Mouse (Mus musculus): ENCODE measurements around the gene Mafk. TPM values are rescaled to one million over a fixed set of nuclear protein-coding genes. Genes with fewer than 3 reads are reported as not detected.

The Mafk gene
- total RNA-seq, 2 experiments from 2014 or later: 16.6 to 21.4 TPM

DNA sequence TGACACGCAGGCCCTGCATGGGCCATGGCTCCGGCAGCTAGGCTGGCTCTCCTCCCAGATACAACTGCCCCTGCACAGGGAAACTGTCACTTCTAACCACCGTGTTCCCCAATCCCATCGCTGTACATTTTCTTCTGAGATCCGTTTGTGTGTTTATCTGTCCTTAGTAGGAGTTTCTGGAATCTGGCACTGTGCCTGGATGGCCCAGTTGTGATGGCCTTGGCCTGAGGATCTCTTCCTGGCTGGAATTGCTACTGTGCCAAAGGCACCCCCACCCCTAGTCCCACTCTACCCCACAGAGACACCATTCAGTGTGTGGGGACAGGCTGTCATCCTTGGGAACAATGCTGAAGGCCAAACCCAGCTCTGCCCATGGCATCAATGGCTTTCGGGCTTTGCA lies 24.7 kb downstream of the Mafk start:
- no peak for DNase-seq
- intact Hi-C loops (cut with DNase I): loop anchor here (5.0 kb wide), 1 partner anchor 34 kb away; no protein-coding TSS in a partner anchor

DNA sequence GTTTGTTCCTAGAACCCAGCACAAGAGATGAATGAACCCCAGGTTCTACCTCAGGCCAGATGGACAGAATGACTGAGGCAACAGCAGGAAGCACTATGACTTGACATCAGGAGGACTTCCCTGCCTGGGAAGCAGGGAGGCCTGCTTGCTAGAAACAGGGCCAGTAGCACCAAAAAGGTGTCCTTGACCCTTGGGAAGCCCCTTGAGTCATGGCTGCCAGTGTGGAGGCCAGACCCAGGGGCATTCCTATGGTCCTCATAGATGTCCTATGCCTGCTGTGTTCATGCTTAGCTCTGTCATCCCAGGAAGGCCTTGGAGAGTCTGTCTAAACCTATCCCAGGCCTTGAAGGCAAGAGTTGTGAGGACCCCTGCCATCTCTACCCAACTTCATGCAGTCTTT lies 25.1 kb downstream of the Mafk start:
- intact Hi-C loops (cut with DNase I): loop anchor here (5.0 kb wide), 1 partner anchor 34 kb away; no protein-coding TSS in a partner anchor

DNA sequence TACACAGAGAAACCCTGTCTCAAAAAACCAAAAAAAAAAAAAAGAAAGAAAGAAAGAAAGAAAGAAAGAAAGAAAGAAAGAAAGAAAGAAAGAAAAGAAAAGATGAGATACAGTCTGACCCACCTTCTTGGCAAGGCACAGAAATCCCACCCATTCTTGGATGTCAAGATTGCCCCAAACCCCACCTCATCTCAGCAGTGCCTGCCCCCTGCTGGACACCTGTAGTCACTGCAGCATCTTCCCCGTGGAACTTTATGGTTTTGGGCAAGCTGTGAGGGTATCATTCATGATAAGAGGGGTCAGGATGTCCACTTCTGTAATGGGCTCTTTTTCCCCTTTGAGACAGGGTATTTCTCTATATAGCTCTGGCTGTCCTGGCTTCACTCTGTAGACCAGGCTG lies 26.0 kb downstream of the Mafk start:
- DNase-seq: no peak
- intact Hi-C loops (cut with DNase I): loop anchor here (5.0 kb wide), 1 partner anchor 35 kb away; no protein-coding TSS in a partner anchor

More for the DNA sequence above, 25.1 kb downstream of the Mafk start:
- DNase-seq: no peak

DNA sequence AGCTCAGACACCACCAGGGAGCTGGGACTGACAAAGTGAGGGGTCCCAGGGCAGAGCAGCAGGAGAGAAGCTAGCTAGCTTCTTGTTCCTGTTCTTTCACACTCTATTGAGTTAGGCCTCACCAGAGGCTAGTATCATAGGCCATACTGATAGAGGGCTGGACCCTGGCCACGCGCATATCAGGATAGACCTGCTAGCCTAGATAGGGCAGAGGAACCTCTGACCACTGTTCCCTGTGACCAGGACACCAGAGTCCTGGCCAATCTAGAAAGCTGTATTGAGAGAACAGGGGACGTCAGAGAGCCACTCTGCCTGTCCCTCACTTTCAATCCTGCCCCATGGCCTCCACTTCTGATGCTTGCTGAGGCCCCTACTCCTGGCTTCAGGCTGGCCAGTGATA lies 26.7 kb downstream of the Mafk start:
- no peak for DNase-seq
- intact Hi-C loops (cut with DNase I): loop anchor here (5.0 kb wide), 1 partner anchor 36 kb away; no protein-coding TSS in a partner anchor

DNA sequence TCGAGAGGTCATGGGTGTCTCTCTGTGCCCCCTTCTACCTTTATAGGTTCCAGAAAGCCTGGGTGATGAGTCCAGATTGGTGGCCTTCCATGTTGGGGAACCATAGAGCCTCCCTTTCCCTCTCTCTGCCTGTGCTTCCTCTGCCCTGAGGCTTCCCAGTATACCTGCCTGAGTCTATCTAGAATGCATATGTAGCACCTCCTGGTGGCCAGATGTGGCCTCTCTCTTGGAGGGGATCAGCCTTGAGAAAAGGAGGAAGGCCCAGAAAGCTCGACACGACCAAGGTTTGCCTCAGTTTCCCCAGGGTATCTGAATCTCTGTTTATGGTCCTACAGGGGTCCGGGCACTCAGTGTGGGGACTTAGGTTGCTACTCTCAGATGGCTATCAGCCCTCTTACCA lies 27.5 kb downstream of the Mafk start:
- no peak for DNase-seq
- intact Hi-C loops (cut with DNase I): loop anchor here (5.0 kb wide), 1 partner anchor 36 kb away; no protein-coding TSS in a partner anchor

DNA sequence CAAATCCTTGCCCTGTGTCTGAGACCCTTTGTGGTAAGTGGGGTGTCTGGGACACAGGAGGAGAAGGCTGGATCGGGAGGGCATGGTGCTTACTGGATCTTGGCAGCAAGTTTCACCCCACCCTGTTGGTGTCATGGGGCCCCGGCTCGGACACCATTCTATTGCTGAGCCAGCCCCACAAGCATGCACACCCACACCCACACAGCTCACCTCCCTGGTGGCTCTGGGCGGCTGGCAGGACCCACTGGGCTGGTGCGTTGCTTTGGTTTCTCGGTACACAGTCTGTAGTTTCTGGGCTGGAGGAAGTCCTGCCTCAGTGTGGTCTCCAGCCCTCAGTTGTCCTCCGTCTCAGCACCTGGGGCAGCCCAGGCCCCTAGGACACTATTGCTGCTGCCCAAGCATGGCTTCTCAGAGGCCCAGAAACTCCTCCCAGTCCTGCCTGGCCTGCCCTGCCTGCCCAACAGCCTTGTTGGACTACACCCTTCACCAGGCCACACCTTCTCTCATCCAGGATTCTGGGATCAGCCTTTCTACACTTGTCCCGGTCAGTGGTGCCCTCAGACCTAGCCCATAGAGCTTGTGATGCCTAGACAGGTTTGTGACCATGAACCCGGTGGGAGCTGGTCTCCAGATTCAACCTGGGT lies 28.3 kb downstream of the Mafk start, which contains the start of gene Tmem184a:
Tmem184a (minus strand) TSS at position 380 of the 644 bp plus-strand sequence.
- no peak for DNase-seq
- intact Hi-C loops (cut with DNase I): loop anchor here (5.0 kb wide), 1 partner anchor 37 kb away; no protein-coding TSS in a partner anchor

DNA sequence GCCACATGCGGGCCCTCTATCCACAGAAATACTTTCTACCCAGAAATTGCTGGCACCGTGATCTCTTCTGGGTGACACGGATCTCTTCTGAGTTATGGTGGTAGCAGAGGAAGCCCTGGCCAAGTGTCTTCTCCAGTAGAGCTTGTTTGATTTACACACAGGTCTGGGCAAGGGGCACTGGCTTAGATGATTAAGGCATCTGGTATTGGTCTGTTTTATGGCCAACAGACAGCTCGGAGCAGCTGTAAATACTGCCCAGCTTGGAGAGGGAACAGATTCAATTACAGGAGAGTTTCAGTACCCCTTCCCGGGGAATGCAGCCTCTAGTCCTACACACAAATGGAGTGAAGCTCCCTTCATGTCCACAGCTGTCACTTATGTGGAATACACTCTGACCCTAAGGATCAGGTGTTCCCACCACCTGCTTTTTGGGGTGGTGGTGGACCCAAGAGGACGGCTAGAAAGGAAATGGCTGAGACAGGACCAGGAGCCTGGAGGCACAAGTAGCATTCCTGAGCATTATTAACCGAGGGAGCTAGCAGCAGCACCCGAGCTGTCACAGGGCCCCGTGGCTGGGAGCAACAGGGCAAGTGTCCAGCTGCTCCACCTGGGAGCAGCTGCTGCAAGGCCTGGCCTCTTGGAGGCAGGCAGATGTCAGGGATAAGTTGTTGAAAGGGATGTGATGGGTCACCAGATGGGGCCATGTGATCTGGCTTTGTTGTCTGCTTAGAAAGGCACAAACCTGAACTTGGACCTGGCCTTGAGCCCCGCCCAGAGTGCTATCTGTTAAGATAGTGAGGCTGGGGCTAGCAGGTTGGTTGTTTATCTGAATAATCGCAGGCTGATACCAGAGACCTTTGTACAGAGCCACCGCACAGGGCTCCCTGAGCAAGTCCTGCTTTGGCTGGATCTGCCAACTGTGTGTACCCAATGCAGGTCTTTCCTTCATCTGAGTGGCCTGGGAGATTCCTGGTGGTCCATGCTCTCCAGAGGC lies 30.4 kb downstream of the Mafk start:
- no peak for DNase-seq
- intact Hi-C loops (cut with DNase I): no loop called here

DNA sequence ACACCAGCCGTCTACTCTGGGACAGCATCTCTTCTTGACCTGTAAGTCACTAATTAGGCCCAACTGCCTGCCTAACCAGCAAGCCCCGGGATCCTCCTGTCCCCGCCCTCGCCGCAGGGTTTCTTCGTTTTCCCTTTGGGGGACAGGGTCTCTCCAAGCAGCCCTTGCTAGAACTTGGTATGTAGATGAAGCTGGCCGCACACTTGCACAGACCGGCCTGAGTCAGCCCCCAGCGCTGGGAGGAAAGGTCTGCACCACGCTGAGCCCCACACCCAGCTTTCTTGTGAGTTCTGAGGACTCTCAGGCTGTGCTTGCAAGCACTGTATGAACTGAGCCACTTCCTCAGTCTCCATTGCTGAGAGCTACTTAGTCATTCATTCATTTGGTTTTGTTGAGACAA lies 33.2 kb downstream of the Mafk start:
- DNase-seq: no peak
- intact Hi-C loops (cut with DNase I): no loop called here

DNA sequence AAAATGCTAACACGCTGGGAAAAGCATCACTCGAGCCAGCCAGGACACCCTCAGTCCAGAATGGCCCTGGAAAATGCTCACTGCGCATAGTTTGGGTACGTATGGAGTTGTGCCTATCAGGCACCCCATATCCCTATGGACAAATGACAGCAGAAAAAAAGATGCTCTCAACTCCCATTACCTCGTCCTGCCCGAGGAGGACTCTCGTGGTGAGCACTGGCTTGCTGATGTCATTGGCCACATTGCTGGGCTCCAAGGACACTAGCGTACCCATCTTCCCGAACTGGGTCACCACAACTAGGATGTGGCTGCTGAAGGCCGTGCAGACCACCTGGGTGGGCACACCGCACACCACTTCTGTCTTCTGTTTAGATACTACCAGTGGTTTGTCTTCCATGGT lies 34.6 kb downstream of the Mafk start:
- DNase-seq: no peak
- intact Hi-C loops (cut with DNase I): no loop called here

DNA sequence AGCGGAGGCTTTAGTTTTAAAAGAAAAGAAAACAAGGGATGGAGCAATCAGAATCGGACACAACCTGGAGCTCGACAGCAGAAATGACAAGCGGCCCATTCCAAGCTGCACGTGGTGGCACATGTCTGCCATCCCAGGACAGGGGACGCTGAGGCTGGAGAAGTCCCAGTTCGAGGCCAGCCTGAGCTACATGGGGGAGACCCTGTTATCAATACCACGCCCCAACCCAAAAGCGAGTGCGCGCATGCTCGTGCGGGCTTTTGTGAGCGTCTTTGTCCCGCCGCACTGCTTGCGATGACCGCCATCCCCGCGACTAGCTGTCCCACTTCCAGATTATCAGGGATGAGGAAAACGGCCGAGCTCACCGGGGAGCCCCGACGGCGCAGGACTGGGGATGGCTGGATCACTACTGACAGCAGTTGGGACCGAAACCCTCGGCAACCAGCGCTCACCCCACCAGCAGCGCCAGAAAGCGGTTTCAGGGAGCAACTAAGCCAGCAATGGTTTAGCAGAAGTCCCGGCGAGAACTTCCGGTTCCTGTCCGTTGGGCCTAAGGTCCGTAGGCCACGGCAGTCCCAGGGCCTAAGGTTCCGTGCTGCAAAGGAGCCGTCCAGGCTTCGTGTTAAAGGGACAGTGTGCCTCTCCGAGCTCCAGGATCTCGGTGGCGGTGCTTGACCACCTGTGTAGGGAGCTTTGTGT lies 35.2 kb downstream of the Mafk start, which contains the start of the genes Gm26938 and Psmg3:
Gm26938 (minus strand) TSS at position 51 of the 699 bp plus-strand sequence.
Psmg3 (minus strand) TSS at position 529 of the 699 bp plus-strand sequence.
- DNase-seq: peak; percentile 80 to 98
- intact Hi-C loops (cut with DNase I): no loop called here

DNA sequence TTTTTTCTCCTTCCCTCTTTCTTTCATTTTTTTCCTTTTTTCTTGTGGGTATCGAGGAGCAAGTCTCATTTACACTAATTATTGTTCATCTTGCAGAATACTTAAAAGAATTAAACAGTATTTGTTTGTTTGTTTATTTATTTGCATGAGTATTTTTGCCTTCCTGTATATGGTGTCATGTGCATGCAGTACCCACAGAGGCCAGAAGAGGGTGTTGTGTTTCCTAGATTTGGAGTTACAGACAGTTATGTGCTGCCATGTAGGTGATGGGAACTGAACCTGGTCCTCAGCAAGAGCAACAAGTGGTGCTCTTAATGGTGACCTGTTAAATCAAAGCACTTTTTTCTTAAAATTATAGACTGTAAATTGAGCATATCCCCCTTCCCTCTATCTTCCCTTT lies 36.3 kb downstream of the Mafk start:
- no peak for DNase-seq
- intact Hi-C loops (cut with DNase I): no loop called here

DNA sequence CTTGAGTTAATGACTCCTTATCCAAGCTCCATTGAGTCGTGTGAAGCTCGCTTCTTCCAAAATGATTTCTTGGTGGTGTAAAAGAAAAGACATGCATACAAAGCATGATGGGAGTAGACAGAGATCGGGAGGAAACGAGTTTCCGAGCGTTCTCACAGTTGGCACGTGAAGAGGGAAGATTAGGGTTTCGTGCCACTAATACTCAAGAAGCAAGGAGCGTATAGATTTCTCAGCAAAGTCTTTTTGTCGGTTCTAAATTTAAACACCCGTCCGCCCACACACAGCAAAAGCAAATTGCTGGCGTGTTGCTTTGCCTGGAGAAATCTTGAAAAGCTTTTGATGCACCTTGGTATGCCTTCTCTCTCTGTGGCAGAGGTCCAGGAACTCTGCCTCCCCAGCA lies 38.1 kb downstream of the Mafk start:
- intact Hi-C loops (cut with DNase I): no loop called here

DNA sequence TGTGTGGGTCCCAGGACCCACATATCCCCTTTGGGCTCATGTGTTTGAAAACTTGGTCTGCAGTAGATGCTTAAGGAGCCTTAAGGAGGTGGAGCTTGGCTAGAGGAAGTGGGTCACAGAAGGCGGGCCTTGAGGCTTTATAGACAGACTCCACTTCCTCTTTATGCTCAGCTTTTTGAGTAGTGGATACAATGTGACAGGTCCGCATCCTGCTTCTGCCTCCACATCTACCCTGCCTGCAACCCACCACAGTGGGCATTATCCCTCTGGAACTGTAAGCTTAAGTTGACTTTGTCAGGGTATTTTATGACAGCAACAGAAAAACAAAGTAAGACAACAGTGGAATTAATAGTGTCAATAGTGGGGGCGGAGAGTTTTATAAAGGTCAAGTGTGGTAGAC lies 39.4 kb downstream of the Mafk start:
- intact Hi-C loops (cut with DNase I): loop anchor here (10.0 kb wide), 1 partner anchor 584 kb away; the partner anchor contains the start of gene Eif3b
- no peak for DNase-seq

More for the DNA sequence above, 38.1 kb downstream of the Mafk start:
- DNase-seq: no peak

DNA sequence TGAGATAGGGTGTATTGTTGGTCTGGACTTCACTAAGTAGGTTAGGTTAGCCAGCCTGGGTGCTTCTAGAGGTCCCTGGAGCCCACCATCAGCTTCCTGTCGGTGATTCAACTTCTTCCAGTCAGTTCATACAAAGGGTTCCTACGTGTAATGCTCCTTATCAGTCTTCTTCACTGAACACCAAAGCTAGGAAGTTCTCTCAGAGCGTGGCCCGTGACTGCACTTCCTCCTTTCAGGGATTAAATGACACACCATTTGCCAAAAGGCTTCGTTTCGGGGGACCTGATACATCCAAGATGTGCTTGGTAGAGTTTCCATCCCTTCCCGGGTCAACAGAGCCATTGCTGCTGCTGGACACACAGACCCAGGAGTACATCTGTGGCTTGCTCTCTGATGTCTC lies 40.8 kb downstream of the Mafk start:
- intact Hi-C loops (cut with DNase I): loop anchor here (10.0 kb wide), 1 partner anchor 583 kb away; the partner anchor contains the start of gene Eif3b
- no peak for DNase-seq

DNA sequence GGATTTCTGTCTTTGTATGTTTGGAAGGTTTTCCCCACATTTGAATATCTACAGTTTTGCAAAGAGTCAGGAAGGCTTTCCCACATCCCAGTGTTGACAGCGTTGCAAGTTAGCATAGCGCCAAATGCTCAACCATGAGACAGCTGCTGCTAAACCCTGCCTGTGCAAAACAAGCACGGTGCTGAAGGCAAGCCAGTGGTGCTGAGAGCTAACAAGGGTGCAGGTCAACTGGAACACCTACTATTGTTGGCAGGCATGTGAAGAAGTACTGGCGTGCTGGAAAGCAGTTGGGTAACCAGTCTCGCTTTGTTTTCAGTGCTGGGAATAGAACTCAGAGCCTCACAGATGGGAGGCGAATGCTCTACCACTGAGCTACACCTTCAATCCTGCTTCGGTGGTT lies 44.4 kb downstream of the Mafk start:
- DNase-seq: no peak
- intact Hi-C loops (cut with DNase I): loop anchor here (5.0 to 10.0 kb wide), 3 partner anchors 462 to 782 kb away; partner anchors contain the start of gene Eif3b

DNA sequence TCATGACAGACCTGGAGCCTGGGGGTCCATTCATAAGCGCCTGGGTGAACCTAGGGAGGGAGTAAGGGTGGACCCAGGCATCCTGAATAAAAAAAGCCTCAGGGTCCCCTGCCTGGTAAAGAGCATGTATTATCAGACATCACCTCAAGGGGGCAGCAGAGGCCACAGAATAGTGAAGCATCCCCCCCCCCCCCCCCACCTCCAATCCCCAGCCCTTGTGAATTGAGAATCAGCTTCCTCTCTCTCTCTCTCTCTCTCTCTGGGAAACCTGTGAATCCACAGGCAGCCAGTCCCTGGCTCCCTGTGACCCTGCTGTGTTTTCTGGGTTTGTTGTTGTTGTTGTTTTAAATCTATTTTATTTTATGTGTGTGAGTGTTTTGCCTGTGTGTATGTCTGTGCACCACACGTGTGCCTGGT lies 47.2 kb downstream of the Mafk start:
- DNase-seq: peak in 1 of 2 experiments; percentile 53
- intact Hi-C loops (cut with DNase I): loop anchor here (2.0 to 10.0 kb wide), 4 partner anchors 459 to 779 kb away; partner anchors contain the start of gene Eif3b

DNA sequence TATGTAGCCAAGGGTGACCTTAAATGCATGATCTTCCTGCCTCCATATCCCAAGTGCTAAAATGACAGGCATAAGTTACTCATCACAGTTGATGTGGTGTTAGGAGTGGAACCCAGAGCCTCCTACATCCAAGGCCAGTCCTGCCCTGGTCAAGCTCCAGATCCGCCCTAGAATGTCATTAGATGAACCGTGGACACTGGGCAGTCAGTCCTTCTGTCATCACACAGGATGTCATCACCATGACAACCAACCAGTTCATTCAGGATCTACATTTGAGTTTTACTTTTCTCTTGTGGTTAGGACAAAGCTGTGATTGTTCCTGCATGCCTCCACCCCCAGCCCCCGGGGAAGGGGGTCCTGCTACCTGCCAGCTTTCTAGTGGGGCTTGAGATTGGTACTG lies 47.8 kb downstream of the Mafk start:
- no peak for DNase-seq
- intact Hi-C loops (cut with DNase I): loop anchor here (2.0 to 10.0 kb wide), 4 partner anchors 458 to 778 kb away; partner anchors contain the start of gene Eif3b

DNA sequence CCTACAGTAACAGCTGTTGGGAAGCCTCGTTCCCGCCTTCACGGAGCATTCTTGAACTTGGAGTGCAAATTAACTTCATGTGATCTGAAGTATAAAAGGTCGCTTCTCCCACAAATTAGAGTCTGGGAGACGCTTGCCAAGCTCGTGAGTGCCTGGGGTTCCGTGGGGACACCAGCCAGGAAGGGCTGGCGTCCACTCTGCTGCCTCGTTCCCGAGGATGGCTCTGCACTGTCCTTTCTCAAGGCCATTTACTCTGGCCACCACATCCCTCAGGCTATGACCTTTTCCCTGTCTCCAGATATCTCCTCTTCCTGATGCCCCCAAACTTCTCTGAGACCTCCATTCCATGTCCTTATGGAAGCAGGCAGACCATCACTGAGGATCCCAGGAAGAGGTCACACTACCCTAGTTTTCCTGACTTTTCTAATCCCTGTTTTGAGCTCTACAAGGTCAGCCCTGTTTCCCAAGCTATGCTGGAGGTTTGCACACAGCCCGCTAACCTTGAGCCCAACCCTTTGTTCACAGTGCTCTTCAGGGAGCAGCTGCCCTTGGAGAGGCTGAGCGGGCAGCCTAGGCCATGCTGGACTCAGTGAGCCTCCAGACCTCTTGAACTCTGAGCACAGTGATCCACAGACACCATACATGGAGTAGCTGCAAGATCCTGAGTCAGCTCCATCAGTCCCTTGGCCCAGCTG lies 58.5 kb downstream of the Mafk start:
- DNase-seq: no peak
- intact Hi-C loops (cut with DNase I): no loop called here
